Mouse (Mus musculus): ENCODE results near the gene Gpr137.
A peak's percentile ranks its signal among the peaks of the same experiment; 100 is the strongest.

DNA sequence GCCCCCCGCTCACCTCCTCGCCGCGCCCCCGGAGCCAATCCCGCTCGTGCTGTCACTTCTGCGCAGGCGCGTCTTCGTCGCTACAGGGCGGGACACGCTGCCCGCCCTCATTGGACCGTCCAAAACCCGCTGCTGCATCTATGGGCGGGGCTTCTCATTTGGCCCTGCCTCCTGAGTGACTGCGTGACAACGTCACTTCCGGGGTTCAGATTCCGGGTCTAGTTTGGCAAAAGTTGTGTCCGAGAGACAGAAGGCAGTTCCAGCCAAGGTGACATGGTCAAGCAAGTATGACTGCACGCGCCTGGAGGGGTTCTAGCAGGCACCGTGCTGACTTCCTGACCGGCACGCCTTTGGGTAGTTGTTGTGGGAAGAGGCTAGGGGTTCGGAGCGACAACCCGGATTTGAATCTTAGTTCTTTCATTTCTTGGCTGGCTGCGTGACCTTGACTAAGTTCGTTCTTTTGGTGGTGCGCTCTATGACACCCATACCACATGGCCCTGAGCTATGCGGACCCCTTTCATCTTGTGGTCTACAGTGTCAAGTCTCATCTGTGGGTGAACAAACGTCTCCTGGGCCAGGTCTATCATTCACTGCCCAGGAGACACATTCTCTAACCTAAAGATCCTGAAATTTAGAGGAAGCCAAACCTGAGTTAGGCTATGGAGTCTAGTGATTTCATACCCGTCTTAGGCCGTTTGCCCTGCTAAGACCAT lies 38.3 kb upstream of the Gpr137 start, which contains the start of gene Fkbp2:
- TF ChIP-seq POLR2A (IDR thresholded peaks at IDR 0.05; ENCODE audit: insufficient read depth, low read depth, low read length) (peak; percentile 69), CTCF (IDR thresholded peaks at IDR 0.05; ENCODE audit: insufficient read depth, low read depth, low read length) (no peak)

Data from olfactory bulb, adult 2 months (tissue).